Mouse (Mus musculus): ENCODE measurements around the gene Triobp. TPM values are rescaled to one million over a fixed set of nuclear protein-coding genes. Genes with fewer than 3 reads are reported as not detected.
"Not testable (repeated sequence)": the region's sequence is repeated elsewhere in the genome, so short reads cannot be mapped to it uniquely, and the experiment has no call there.

Gene Triobp
- polyA plus RNA-seq, 1 experiment from 2014 or later, result 33.0 TPM

DNA sequence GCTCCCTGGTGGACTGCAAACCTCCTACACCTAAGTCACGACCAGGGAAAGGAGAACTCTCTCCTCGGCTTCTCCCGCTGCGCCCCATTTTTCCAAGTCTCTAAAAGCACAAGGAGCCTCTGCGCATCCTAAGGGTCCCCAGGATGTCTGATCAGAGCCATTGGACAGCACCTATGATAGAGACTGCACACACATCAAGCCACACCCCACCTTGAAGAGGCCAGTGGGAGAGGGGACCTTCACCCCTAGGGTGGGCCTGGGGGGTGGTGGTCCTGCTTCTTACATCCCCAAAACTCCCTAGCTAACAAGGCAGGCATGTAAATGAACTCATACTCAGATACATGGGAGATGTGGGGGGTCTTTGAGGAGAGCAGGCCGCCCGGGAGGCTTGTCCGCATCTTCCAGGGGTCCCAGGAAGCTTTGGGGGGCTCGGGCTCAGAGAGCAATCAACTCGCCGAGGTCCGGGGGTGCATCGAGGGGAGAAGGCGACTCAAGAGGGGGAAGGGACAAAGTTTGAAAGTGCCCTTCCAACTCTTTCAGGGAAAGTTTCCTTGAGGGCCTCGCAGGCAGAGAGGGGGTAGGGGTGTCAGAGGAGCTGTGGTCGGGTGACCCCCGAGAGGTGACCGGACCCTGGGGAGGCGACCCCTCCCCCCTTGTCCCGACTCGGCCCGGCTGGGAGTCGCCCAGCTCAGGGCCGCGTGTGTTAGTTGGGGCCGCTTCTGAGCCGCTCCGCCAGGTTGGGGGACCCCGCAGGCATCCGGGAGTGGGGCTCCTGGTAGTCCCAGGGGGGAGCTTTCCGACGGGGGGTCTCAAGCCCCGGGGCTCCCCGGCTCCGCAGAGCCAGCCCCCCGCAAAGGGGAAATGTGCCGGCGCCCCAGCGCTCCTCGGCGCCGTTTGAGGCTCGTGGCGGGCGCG, 80.0 kb downstream of the Triobp start:
- Histone ChIP-seq H3K9me3 (replicated peaks; ENCODE audit: low read length) (no peaks in the 10 kb centered on the region), H3K27ac (peak overlapping the region; percentile 95), H3K9ac (ENCODE audit: low read depth, low read length) (peak overlapping the region; percentile 94), H3K4me3 (replicated peaks; ENCODE audit: low read depth, low read length) (peak overlapping the region; percentile 67), H3K4me2 (ENCODE audit: low read length) (peak overlapping the region; percentile 81), H3K36me3 (ENCODE audit: insufficient read depth, low read length) (0 out of 2 replicates have a peak, but pooled peaks cover 2% of the 10 kb centered on the region), H3K4me1 (replicated peaks; ENCODE audit: insufficient read depth, low read length) (peaks cover 25% of the 10 kb centered on the region), H3K27me3 (ENCODE audit: insufficient read depth, low read length) (no peaks in the 10 kb centered on the region)
- WGBS, result 7% methylated on average over 45 of the region's 46 CpGs
- no peak for TF ChIP-seq CTCF (IDR thresholded peaks at IDR 0.05; ENCODE audit: low read depth)
- peak; percentile 39 for DNase-seq (ENCODE audit: low spot score)
- peak; percentile 15; the same call in 1 of the 2 replicates for ATAC-seq (replicated peaks; ENCODE audit: low FRiP score, low read depth)

GRCm38 (mm10) chr15:79028237-79028738, 80.8 kb downstream of the Triobp start, which contains the start of gene H1f0:
H1f0 (plus strand) TSS chr15:79028450.
- Histone ChIP-seq H3K4me2 (ENCODE audit: low read length) (peak within 1 kb of the TSS; percentile 81), H3K27me3 (ENCODE audit: insufficient read depth, low read length) (no peaks in the 10 kb centered on the region), H3K9ac (ENCODE audit: low read depth, low read length) (peak within 1 kb of the TSS; percentile 94), H3K36me3 (ENCODE audit: insufficient read depth, low read length) (0 out of 2 replicates have a peak, but pooled peaks cover 3% of the 10 kb centered on the region), H3K4me1 (replicated peaks; ENCODE audit: insufficient read depth, low read length) (peaks cover 19% of the 10 kb centered on the region), H3K27ac (peak within 1 kb of the TSS; percentile 95), H3K9me3 (replicated peaks; ENCODE audit: low read length) (no peaks in the 10 kb centered on the region), H3K4me3 (replicated peaks; ENCODE audit: low read depth, low read length) (peak within 1 kb of the TSS; percentile 67)
- ATAC-seq (replicated peaks; ENCODE audit: low FRiP score, low read depth), result peak; percentile 72
- peak; percentile 96 for DNase-seq (ENCODE audit: low spot score)
- no peak for TF ChIP-seq CTCF (IDR thresholded peaks at IDR 0.05; ENCODE audit: low read depth)
- WGBS, result under 1% methylated on average over 52 of the region's 58 CpGs

DNA sequence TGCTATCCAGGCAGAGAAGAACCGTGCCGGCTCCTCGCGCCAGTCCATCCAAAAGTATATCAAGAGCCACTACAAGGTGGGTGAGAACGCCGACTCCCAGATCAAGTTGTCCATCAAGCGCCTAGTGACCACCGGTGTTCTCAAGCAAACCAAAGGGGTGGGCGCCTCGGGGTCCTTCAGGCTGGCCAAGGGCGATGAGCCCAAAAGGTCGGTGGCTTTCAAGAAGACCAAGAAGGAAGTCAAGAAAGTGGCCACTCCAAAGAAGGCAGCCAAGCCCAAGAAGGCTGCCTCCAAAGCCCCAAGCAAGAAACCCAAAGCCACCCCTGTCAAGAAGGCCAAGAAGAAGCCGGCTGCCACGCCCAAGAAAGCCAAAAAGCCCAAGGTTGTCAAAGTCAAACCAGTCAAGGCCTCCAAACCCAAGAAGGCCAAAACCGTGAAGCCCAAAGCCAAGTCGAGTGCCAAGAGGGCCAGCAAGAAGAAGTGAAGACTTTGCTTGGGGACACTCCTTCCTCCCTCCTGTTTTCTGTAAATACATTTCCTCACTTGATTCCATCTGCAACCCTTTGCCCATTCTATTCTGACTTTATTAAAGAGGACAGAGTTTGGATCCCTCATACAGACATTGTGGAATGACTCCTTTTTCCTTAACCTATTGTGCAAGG, 81.4 kb downstream of the Triobp start:
- no peaks in the 10 kb centered on the region for H3K9me3 ChIP-seq (replicated peaks; ENCODE audit: low read length)
- TF ChIP-seq CTCF (IDR thresholded peaks at IDR 0.05; ENCODE audit: low read depth), result no peak
- H3K27me3 ChIP-seq (ENCODE audit: insufficient read depth, low read length), result no peaks in the 10 kb centered on the region
- DNase-seq (ENCODE audit: low spot score), result no peak
- 0 out of 2 replicates have a peak, but pooled peaks cover 3% of the 10 kb centered on the region for H3K36me3 ChIP-seq (ENCODE audit: insufficient read depth, low read length)
- peak overlapping the region; percentile 81 for H3K4me2 ChIP-seq (ENCODE audit: low read length)
- peak overlapping the region; percentile 67 for H3K4me3 ChIP-seq (replicated peaks; ENCODE audit: low read depth, low read length)
- peaks cover 19% of the 10 kb centered on the region for H3K4me1 ChIP-seq (replicated peaks; ENCODE audit: insufficient read depth, low read length)
- peak overlapping the region; percentile 95 for H3K27ac ChIP-seq
- ATAC-seq (replicated peaks; ENCODE audit: low FRiP score, low read depth), result no peak
- 16% methylated on average over 16 of the region's 16 CpGs for WGBS
- peak overlapping the region; percentile 94 for H3K9ac ChIP-seq (ENCODE audit: low read depth, low read length)

GRCm38 (mm10) chr15:79029519-79030241, 82.2 kb downstream of the Triobp start:
- Histone ChIP-seq H3K36me3 (ENCODE audit: insufficient read depth, low read length) (0 out of 2 replicates have a peak, but pooled peaks cover 3% of the 10 kb centered on the region), H3K4me2 (ENCODE audit: low read length) (peak overlapping the region; percentile 81), H3K9me3 (replicated peaks; ENCODE audit: low read length) (no peaks in the 10 kb centered on the region), H3K9ac (ENCODE audit: low read depth, low read length) (peak overlapping the region; percentile 94), H3K27ac (peak overlapping the region; percentile 95), H3K27me3 (ENCODE audit: insufficient read depth, low read length) (no peaks in the 10 kb centered on the region), H3K4me1 (replicated peaks; ENCODE audit: insufficient read depth, low read length) (peaks cover 19% of the 10 kb centered on the region), H3K4me3 (replicated peaks; ENCODE audit: low read depth, low read length) (peak overlapping the region; percentile 67)
- DNase-seq (ENCODE audit: low spot score) (peak; percentile 57), ATAC-seq (replicated peaks; ENCODE audit: low FRiP score, low read depth) (no peak)
- no peak for TF ChIP-seq CTCF (IDR thresholded peaks at IDR 0.05; ENCODE audit: low read depth)
- WGBS, result 1% methylated on average over 11 of the region's 11 CpGs

- peak; percentile 77 for ATAC-seq (replicated peaks; ENCODE audit: low FRiP score, low read depth)
- WGBS, result 2% methylated on average over 52 of the region's 52 CpGs
- Histone ChIP-seq H3K27me3 (ENCODE audit: insufficient read depth, low read length) (no peaks in the 10 kb centered on the region), H3K9ac (ENCODE audit: low read depth, low read length) (peak overlapping the region; percentile 94), H3K4me2 (ENCODE audit: low read length) (peak overlapping the region; percentile 81), H3K4me3 (replicated peaks; ENCODE audit: low read depth, low read length) (peak overlapping the region; percentile 67), H3K27ac (peak overlapping the region; percentile 95), H3K9me3 (replicated peaks; ENCODE audit: low read length) (no peaks in the 10 kb centered on the region), H3K36me3 (ENCODE audit: insufficient read depth, low read length) (0 out of 2 replicates have a peak, but pooled peaks cover 3% of the 10 kb centered on the region), H3K4me1 (replicated peaks; ENCODE audit: insufficient read depth, low read length) (peaks cover 15% of the 10 kb centered on the region)
- peak; percentile 10; the same call in 1 of the 2 replicates for TF ChIP-seq CTCF (IDR thresholded peaks at IDR 0.05; ENCODE audit: low read depth)
- DNase-seq (ENCODE audit: low spot score), result peak; percentile 98
Measured at GRCm38 (mm10) chr15:79030551-79031435, 83.3 kb downstream of the Triobp start.

DNA sequence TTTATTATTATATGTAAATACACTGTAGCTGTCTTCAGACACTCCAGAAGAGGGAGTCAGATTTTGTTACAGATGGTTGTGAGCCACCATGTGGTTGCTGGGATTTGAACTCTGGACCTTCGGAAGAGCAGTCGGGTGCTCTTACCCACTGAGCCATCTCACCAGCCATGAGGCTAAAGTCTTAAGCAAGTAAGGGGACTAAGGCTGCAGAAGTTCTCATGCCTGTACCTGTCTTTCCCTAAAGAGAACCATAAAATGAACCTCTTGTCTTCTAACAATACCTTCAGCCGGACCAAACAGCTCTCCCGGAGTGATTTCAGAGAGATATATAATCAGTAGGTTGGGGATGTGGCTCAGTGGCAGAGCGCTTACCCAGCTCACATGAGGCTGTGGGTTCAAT, 84.4 kb downstream of the Triobp start:
- H3K4me2 ChIP-seq (ENCODE audit: low read length), result peak overlapping the region; percentile 81; the same call in 1 of the 2 replicates

More for the DNA sequence above, 84.4 kb downstream of the Triobp start:
- not testable (repeated sequence) for H3K4me3 ChIP-seq (replicated peaks; ENCODE audit: low read depth, low read length); H3K9me3 ChIP-seq (replicated peaks; ENCODE audit: low read length); H3K27ac ChIP-seq; ATAC-seq (replicated peaks; ENCODE audit: low FRiP score, low read depth); H3K4me1 ChIP-seq (replicated peaks; ENCODE audit: insufficient read depth, low read length); H3K27me3 ChIP-seq (ENCODE audit: insufficient read depth, low read length); DNase-seq (ENCODE audit: low spot score); H3K9ac ChIP-seq (ENCODE audit: low read depth, low read length)
- 90% methylated on average over 5 of the region's 5 CpGs for WGBS
- H3K36me3 ChIP-seq (ENCODE audit: insufficient read depth, low read length), result peaks cover 12% of the 10 kb centered on the region; the same call in 1 of the 2 replicates

Measured in kidney, postnatal 0 days (tissue).